Mouse (Mus musculus) neutrophil, adult 59 days (primary cell): Measurements from ENCODE around the gene Olfr558. TPM values are rescaled to one million over a fixed set of nuclear protein-coding genes. Genes with fewer than 3 reads are reported as not detected.

Experiments used
- total RNA-seq, 2 experiments: library from RNA; stranded (reverse); gene quantifications; 1 replicate in 1 of 2; 2 replicates in 1 of 2; pipeline ENCODE4 v1.2.4; 2023

Gene Olfr558
- not detected for total RNA-seq

GRCm38 (mm10) chr7:102701915-102702314 is at the start of gene Olfr558:
Gene Olfr558 (plus strand): TSS chr7:102702215.

GRCm38 (mm10) chr7:102658523-102658922 is 43.5 kb upstream of the Olfr558 start, which contains the start of gene Olfr555:
Gene Olfr555 (plus strand): TSS chr7:102658823.

GRCm38 (mm10) chr7:102664599-102664998 is 37.4 kb upstream of the Olfr558 start, which contains the start of gene Olfr556:
Gene Olfr556 (plus strand): TSS chr7:102664899.

GRCm38 (mm10) chr7:102686944-102687501 is 15.0 kb upstream of the Olfr558 start, which contains the start of gene Trim68:
Gene Trim68 (minus strand): TSS chr7:102687327.

GRCm38 (mm10) chr7:102695358-102696125 is 6.5 kb upstream of the Olfr558 start, which contains the start of gene Olfr557:
Gene Olfr557 (plus strand): TSS chr7:102695910.

GRCm38 (mm10) chr7:102718970-102719369 is 17.0 kb downstream of the Olfr558 start, which contains the start of gene Olfr33:
Gene Olfr33 (minus strand): TSS chr7:102719070.

GRCm38 (mm10) chr7:102727391-102727790 is 25.4 kb downstream of the Olfr558 start, which contains the start of gene Olfr559:
Gene Olfr559 (minus strand): TSS chr7:102727491.

GRCm38 (mm10) chr7:102759266-102759665 is 57.3 kb downstream of the Olfr558 start, which contains the start of the genes Olfr560 and Olfr78:
Gene Olfr560 (minus strand): TSS chr7:102759366.
Gene Olfr78 (minus strand): TSS chr7:102759471.

Other genes with a start within 250 kb of the Olfr558 start
- gene Olfr543, start 220.5 kb upstream of the Olfr558 start, total RNA-seq, result not detected
- not detected for gene Olfr544, start 213.9 kb upstream of the Olfr558 start, total RNA-seq
- not detected for gene Olfr545, start 202.6 kb upstream of the Olfr558 start, total RNA-seq
- gene Olfr547, start 167.5 kb upstream of the Olfr558 start, total RNA-seq, result not detected
- not detected for gene Olfr548-ps1, start 161.3 kb upstream of the Olfr558 start, total RNA-seq
- not detected for gene Olfr549, start 152.3 kb upstream of the Olfr558 start, total RNA-seq
- 10 to 100 TPM; 15.5 to 22.2 TPM for gene Trim21, start 136.7 kb upstream of the Olfr558 start, total RNA-seq
- not detected for gene Olfr550, start 130.8 kb upstream of the Olfr558 start, total RNA-seq
- not detected for gene Olfr551, start 110.3 kb upstream of the Olfr558 start, total RNA-seq
- gene Olfr552, start 104.4 kb upstream of the Olfr558 start, total RNA-seq, result not detected
- gene Olfr553, start 84.0 kb upstream of the Olfr558 start, total RNA-seq, result not detected
- not detected for gene Olfr554, start 63.8 kb upstream of the Olfr558 start, total RNA-seq
- gene Olfr555, start 43.4 kb upstream of the Olfr558 start, total RNA-seq, result not detected
- not detected for gene Olfr556, start 37.3 kb upstream of the Olfr558 start, total RNA-seq
- gene Trim68, start 14.9 kb upstream of the Olfr558 start, total RNA-seq, result 1 to 10 TPM; 1.9 TPM
- not detected for gene Olfr557, start 6.3 kb upstream of the Olfr558 start, total RNA-seq
- not detected for gene Olfr33, start 16.9 kb downstream of the Olfr558 start, total RNA-seq
- not detected for gene Olfr559, start 25.3 kb downstream of the Olfr558 start, total RNA-seq
- gene Olfr560, start 57.2 kb downstream of the Olfr558 start, total RNA-seq, result not detected
- gene Olfr78, start 57.3 kb downstream of the Olfr558 start, total RNA-seq, result not detected
- not detected for gene Olfr561, start 69.0 kb downstream of the Olfr558 start, total RNA-seq
- gene Olfr564, start 101.3 kb downstream of the Olfr558 start, total RNA-seq, result not detected
- gene Olfr566, start 156.6 kb downstream of the Olfr558 start, total RNA-seq, result not detected
- not detected for gene Olfr568, start 174.9 kb downstream of the Olfr558 start, total RNA-seq
- not detected for gene Olfr569, start 188.7 kb downstream of the Olfr558 start, total RNA-seq
- not detected for gene Olfr570, start 192.4 kb downstream of the Olfr558 start, total RNA-seq
- gene Olfr571, start 215.3 kb downstream of the Olfr558 start, total RNA-seq, result not detected
- not detected for gene Olfr572, start 222.2 kb downstream of the Olfr558 start, total RNA-seq
- gene Olfr573-ps1, start 240.4 kb downstream of the Olfr558 start, total RNA-seq, result not detected
- not detected for gene Olfr574, start 246.3 kb downstream of the Olfr558 start, total RNA-seq